Mouse (Mus musculus): ENCODE data around the gene Bsn. TPM values are rescaled to one million over a fixed set of nuclear protein-coding genes. Genes with fewer than 3 reads are reported as not detected.

Gene Bsn
- polyA plus RNA-seq, 1 experiment: not detected

DNA sequence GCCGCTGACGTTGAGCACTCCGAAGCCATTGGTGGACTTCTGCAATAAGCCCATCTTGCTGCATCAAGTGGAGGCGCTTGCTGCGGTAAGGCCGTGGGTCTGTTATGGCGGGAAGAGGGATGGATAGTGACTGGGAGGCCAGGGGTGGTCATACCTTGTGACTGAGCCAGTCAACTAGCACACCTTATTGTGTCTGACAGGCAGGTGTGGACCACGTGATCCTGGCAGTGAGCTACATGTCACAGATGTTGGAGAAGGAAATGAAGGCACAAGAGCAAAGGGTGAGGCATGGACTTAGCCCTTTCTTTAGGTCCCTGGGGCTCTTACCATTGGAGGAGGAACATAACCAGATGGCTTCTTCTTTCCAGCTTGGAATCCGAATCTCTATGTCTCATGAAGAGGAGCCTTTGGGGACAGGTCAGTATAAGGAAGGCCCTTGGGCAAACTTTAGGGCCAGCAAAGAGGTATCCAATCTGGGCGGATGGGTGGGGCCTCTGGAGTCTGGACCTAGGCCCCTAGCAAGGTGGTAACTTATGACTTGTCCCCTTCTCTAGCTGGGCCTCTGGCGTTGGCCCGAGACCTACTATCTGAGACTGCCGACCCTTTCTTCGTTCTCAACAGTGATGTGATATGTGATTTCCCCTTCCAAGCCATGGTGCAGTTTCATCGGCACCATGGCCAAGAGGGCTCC lies 140.5 kb downstream of the Bsn start:
- Histone ChIP-seq H3K27ac (ENCODE audit: insufficient read depth, low read depth, low read length) (peak overlapping the region; percentile 27; the same call in 1 of the 2 replicates), H3K4me1 (ENCODE audit: control insufficient read depth, insufficient read depth, low read length) (peaks cover 25% of the 10 kb centered on the region), H3K4me3 (ENCODE audit: insufficient read depth, low read depth, low read length) (peak overlapping the region; percentile 65)
- TF ChIP-seq POLR2A (IDR thresholded peaks at IDR 0.05; ENCODE audit: insufficient read depth, low read depth, low read length): no peak
- TF ChIP-seq CTCF (IDR thresholded peaks at IDR 0.05; ENCODE audit: insufficient read depth, low read depth, low read length): no peak
- 39% methylated on average over 15 of the region's 15 CpGs for WGBS

GRCm38 (mm10) chr9:108049016-108049455 lies 141.1 kb downstream of the Bsn start, which contains the start of gene Gmppb:
Gene Gmppb, plus strand, starts transcription at chr9:108049242.
- TF ChIP-seq POLR2A (IDR thresholded peaks at IDR 0.05; ENCODE audit: insufficient read depth, low read depth, low read length): peak; percentile 55; the same call in 1 of the 2 replicates
- TF ChIP-seq CTCF (IDR thresholded peaks at IDR 0.05; ENCODE audit: insufficient read depth, low read depth, low read length): no peak
- Histone ChIP-seq H3K27ac (ENCODE audit: insufficient read depth, low read depth, low read length) (peak within 1 kb of the TSS; percentile 27; the same call in 1 of the 2 replicates), H3K4me1 (ENCODE audit: control insufficient read depth, insufficient read depth, low read length) (peaks cover 25% of the 10 kb centered on the region), H3K4me3 (ENCODE audit: insufficient read depth, low read depth, low read length) (peak within 1 kb of the TSS; percentile 65)
- WGBS: under 1% methylated on average over 33 of the region's 39 CpGs

GRCm38 (mm10) chr9:108048566-108048955 lies 141.6 kb downstream of the Bsn start:
- TF ChIP-seq CTCF (IDR thresholded peaks at IDR 0.05; ENCODE audit: insufficient read depth, low read depth, low read length) (no peak), POLR2A (IDR thresholded peaks at IDR 0.05; ENCODE audit: insufficient read depth, low read depth, low read length) (no peak)
- peaks cover 25% of the 10 kb centered on the region for H3K4me1 ChIP-seq (ENCODE audit: control insufficient read depth, insufficient read depth, low read length)
- 2% methylated on average over 19 of the region's 19 CpGs for WGBS
- no peak overlapping the region for H3K27ac ChIP-seq (ENCODE audit: insufficient read depth, low read depth, low read length)
- peak overlapping the region; percentile 26; the same call in 1 of the 2 replicates for H3K4me3 ChIP-seq (ENCODE audit: insufficient read depth, low read depth, low read length)

GRCm38 (mm10) chr9:108047601-108048565 lies 142.3 kb downstream of the Bsn start:
- Histone ChIP-seq H3K27ac (ENCODE audit: insufficient read depth, low read depth, low read length) (no peak overlapping the region), H3K4me1 (ENCODE audit: control insufficient read depth, insufficient read depth, low read length) (peaks cover 19% of the 10 kb centered on the region), H3K4me3 (ENCODE audit: insufficient read depth, low read depth, low read length) (no peak overlapping the region)
- WGBS: 46% methylated on average over 17 of the region's 17 CpGs
- TF ChIP-seq POLR2A (IDR thresholded peaks at IDR 0.05; ENCODE audit: insufficient read depth, low read depth, low read length): no peak
- TF ChIP-seq CTCF (IDR thresholded peaks at IDR 0.05; ENCODE audit: insufficient read depth, low read depth, low read length): no peak

DNA sequence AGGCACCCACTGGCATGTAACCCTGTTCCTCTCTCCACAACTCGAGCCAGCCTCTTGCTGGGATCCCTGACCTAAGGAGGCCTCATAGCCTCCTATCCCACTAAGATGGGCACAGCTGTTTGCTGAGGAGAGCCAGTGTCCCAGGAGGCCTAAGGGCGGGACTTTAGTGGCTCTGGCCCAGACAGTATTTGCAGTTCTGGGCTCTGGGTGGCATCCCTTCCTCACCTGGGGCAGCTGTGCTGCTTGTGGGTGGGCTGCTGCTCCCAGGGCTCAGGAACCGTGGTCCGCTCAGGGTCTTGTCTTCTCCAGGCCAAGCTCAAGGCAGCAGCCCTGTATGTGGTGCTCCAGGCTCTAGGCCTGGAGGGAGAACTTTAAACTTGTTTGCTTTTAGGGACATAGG lies 143.6 kb downstream of the Bsn start:
- 95% methylated on average over 4 of the region's 4 CpGs for WGBS
- Histone ChIP-seq H3K4me1 (ENCODE audit: control insufficient read depth, insufficient read depth, low read length) (peaks cover 17% of the 10 kb centered on the region), H3K27ac (ENCODE audit: insufficient read depth, low read depth, low read length) (no peak overlapping the region), H3K4me3 (ENCODE audit: insufficient read depth, low read depth, low read length) (no peak overlapping the region)
- no peak for TF ChIP-seq POLR2A (IDR thresholded peaks at IDR 0.05; ENCODE audit: insufficient read depth, low read depth, low read length)

Other genes starting within 250 kb of the Bsn start
- gene Traip, start 240.2 kb downstream of the Bsn start, polyA plus RNA-seq (2012; ENCODE audit: insufficient read depth, insufficient read length, low replicate concordance, missing spikeins): not detected in 2 replicates
- gene Uba7, start 214.9 kb downstream of the Bsn start, polyA plus RNA-seq (2012; ENCODE audit: insufficient read depth, insufficient read length, low replicate concordance, missing spikeins): not detected in 2 replicates
- gene Gm20661, start 207.3 kb downstream of the Bsn start, polyA plus RNA-seq (2012; ENCODE audit: insufficient read depth, insufficient read length, low replicate concordance, missing spikeins): not detected in 2 replicates
- gene Inka1, start 204.5 kb downstream of the Bsn start, polyA plus RNA-seq (2012; ENCODE audit: insufficient read depth, insufficient read length, low replicate concordance, missing spikeins): not detected in 2 replicates
- gene Cdhr4, start 197.9 kb downstream of the Bsn start, polyA plus RNA-seq (2012; ENCODE audit: insufficient read depth, insufficient read length, low replicate concordance, missing spikeins): not detected in 2 replicates
- gene Gm20662, start 194.0 kb downstream of the Bsn start, polyA plus RNA-seq (2012; ENCODE audit: insufficient read depth, insufficient read length, low replicate concordance, missing spikeins): not detected in 2 replicates
- gene Ip6k1, start 187.9 kb downstream of the Bsn start, polyA plus RNA-seq (2012; ENCODE audit: insufficient read depth, insufficient read length, low replicate concordance, missing spikeins): 406 TPM in 1 of 2 replicates, not detected in the other
- not detected in 2 replicates for gene Gmppb, start 141.1 kb downstream of the Bsn start, polyA plus RNA-seq (2012; ENCODE audit: insufficient read depth, insufficient read length, low replicate concordance, missing spikeins)
- gene Amigo3, start 137.2 kb downstream of the Bsn start, polyA plus RNA-seq (2012; ENCODE audit: insufficient read depth, insufficient read length, low replicate concordance, missing spikeins): not detected in 2 replicates
- not detected in 2 replicates for gene Mst1, start 109.9 kb downstream of the Bsn start, polyA plus RNA-seq (2012; ENCODE audit: insufficient read depth, insufficient read length, low replicate concordance, missing spikeins)
- not detected in 2 replicates for gene Rnf123, start 107.0 kb downstream of the Bsn start, polyA plus RNA-seq (2012; ENCODE audit: insufficient read depth, insufficient read length, low replicate concordance, missing spikeins)
- gene Apeh, start 95.8 kb downstream of the Bsn start, polyA plus RNA-seq (2012; ENCODE audit: insufficient read depth, insufficient read length, low replicate concordance, missing spikeins): not detected in 2 replicates
- gene Dag1, start 73.6 kb upstream of the Bsn start, polyA plus RNA-seq (2012; ENCODE audit: insufficient read depth, insufficient read length, low replicate concordance, missing spikeins): not detected in 2 replicates
- not detected in 2 replicates for gene Nicn1, start 100.0 kb upstream of the Bsn start, polyA plus RNA-seq (2012; ENCODE audit: insufficient read depth, insufficient read length, low replicate concordance, missing spikeins)
- not detected in 2 replicates for gene Amt, start 106.5 kb upstream of the Bsn start, polyA plus RNA-seq (2012; ENCODE audit: insufficient read depth, insufficient read length, low replicate concordance, missing spikeins)
- 187 and 421 TPM in 2 replicates for gene Rhoa, start 115.7 kb upstream of the Bsn start, polyA plus RNA-seq (2012; ENCODE audit: insufficient read depth, insufficient read length, low replicate concordance, missing spikeins)
- not detected in 2 replicates for gene Tcta, start 115.8 kb upstream of the Bsn start, polyA plus RNA-seq (2012; ENCODE audit: insufficient read depth, insufficient read length, low replicate concordance, missing spikeins)
- gene Gpx1, start 148.5 kb upstream of the Bsn start, polyA plus RNA-seq (2012; ENCODE audit: insufficient read depth, insufficient read length, low replicate concordance, missing spikeins): not detected in 2 replicates
- not detected in 2 replicates for gene Usp4, start 157.5 kb upstream of the Bsn start, polyA plus RNA-seq (2012; ENCODE audit: insufficient read depth, insufficient read length, low replicate concordance, missing spikeins)
- gene 1700102P08Rik, start 202.4 kb upstream of the Bsn start, polyA plus RNA-seq (2012; ENCODE audit: insufficient read depth, insufficient read length, low replicate concordance, missing spikeins): not detected in 2 replicates
- gene Ccdc36, start 238.1 kb upstream of the Bsn start, polyA plus RNA-seq (2012; ENCODE audit: insufficient read depth, insufficient read length, low replicate concordance, missing spikeins): not detected in 2 replicates
- gene BC048562, start 246.1 kb upstream of the Bsn start, polyA plus RNA-seq (2012; ENCODE audit: insufficient read depth, insufficient read length, low replicate concordance, missing spikeins): not detected in 2 replicates

All from olfactory bulb, adult 2 months (tissue).